Mouse (Mus musculus): ENCODE results near the gene Ssh2.

Gene Ssh2

DNA sequence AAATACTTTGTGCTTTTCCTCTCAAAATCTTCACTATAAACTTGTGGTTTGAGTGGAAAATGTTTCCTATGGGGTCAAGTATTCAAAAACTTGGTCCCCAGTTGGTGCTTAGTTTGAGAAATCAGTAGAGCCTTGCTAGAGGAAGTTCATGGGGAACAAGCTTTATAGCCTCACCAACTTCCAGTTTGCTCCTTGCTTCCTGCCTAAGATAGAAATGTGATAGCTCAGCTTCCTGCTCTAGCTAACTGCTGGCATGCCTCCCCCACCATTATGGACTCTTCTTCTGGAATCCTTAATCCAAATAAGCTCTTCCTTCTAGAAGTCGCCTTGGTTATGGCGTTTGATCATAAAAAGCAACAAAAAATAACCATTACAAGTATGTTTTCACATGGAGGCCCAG lies 190.2 kb downstream of the Ssh2 start:
- no peak for DNase-seq (ENCODE audit: low read depth, low spot score)

DNA sequence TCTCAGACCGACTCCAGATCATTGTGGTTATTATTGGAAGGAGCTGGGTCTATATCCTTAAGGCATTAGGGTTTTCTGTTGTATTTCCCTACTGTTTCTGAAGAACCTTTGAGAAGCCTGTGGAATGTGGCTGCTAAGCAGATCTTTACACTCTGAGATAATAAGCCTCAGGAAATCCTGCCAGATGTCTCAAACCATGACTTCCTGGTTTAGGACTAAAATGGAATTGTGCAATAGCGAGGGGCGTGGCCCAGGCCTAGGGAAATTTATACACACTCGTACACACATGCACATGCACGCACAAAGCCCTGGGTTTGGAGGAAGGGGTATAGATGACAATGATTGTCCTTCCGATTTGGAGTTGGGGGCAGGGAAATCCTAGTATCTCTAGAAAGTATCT lies 193.8 kb downstream of the Ssh2 start:
- DNase-seq (ENCODE audit: low read depth, low spot score) = peak; percentile 89

DNA sequence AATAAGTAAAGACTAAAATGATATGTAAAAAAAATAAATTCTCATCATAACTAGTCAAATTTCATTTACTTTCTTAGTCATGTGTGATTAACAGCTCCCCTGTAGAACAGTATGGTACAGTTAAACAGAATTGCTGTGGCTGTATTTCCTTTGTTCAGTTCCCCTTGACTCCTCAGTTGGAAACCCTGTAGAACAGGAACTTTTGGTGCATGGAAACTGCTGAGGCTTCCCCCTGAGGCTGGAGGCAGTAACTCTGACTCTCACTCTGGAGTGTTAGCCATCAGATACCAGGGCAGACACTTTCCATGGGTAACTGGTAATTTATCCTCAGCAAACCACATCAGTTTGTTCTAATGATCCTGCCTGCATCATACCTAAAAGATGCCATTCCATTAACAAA lies 195.2 kb downstream of the Ssh2 start:
- no peak for DNase-seq (ENCODE audit: low read depth, low spot score)

DNA sequence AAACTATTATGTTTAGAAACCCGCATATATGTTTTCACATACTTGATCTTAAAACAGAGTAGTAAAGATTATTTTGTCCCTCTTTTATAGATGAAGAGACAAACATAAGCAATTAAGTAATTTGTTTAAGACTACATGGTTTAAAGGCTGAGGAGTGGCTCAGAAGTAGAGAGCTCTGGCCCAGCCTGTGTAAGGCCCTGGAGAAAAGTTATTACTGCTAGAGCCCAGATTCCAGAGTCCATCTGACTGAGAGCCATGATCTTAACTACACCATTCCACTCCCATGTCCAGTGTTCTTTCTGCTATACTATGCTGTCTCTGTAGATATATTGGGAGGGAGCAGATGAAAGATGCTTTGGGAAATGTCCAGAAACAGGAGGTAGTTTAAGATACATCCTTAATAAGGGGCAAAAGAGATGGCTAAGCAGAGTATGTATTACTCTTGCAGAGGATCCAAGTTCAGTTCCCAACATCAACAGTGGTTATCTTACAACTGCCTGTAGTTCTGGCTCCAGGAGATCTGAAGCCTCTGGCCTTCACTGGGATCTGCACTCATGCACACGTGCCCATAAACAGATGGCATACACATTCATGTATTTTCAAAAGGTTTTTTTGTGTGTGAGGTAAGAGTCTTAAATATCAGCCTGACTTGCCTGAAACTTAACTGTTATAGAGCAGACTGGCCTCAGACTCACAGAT lies 198.2 kb downstream of the Ssh2 start:
- no peak for DNase-seq (ENCODE audit: low read depth, low spot score)

DNA sequence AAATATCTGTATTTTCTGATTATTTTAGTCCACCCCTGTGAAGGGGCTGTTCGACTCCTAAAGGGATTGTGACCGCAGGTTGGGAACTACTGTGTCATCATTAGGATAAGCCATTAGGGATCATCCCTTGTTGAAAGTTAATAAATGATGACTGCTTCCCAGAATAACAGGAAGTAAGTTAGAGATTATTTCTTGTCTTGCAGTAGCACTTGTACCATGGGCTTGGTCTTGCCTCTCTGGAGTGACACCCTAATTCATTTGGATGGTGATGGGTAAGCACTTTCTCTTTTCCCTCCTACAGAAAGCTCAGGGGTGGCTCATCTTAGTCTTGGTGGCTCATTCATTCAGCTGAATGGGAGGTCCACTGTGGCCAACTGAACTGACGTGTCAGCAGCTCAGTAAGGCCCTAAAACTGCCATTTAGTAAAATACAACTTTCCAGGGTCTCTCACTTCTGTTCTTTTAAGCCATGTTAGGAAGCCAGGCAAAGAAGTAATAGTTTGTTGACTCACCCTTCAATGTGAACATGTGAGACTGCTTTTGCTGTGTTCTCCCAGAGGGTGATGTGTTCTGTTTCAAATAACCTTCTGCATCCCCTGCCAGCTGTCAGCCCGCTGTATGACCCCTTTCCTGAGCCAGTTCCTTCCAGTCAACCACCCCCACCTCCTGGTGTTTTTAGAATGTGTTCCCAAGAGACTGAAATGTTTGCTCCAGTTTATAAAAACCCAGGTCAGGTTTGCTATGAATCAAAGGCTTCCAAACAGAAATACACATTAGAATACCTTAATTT lies 200.3 kb downstream of the Ssh2 start:
- peak; percentile 2 for DNase-seq (ENCODE audit: low read depth, low spot score)

DNA sequence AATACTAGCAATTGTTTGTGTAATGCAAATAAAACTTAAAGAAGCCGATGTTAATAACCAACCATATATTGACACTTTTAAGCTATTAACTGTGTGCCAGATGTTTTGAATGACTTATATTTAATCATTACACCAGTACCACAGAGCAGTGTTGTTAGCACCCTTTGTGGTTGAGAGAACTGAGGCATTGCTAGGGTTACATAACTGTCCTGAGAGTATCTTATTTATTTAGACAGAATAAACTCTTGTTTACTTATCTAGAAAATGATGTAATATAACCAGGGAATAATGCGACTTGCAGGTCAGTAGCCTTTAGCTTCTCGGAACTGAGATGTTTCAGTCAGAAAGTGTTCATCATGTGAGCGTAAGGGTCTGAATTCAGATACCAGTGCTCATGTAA lies 201.9 kb downstream of the Ssh2 start:
- no peak for DNase-seq (ENCODE audit: low read depth, low spot score)

DNA sequence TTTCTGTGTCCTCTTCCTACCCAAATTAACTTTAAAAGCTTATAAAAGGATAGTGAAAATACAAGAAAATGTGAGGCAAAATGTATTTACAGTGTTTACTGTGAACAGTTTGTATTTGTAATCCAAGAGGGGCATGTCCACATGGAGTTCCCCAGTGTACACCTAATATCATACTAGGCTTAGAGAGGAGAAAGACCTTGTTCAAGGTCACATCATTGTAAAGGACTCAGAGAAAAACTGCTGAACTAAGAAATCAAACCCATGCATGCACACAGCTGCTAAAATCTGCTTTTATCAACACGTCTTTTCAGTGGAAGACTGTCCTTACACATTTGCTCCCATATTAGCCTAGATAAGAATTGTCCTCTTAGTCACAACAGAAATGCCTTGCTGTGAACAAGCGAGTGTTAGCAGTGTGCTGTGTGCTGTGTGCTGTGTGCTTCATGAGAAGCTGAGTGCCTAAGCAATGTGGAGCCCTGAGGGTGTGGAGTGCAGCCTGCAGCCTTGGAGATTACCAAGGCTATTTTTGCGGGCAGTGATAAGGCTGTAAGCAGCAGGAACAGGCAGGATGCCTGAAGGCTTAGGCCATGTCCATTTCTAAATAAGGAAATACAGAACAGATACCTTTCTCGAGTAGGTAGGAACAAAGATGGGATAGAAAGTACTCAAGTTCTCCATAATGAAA lies 207.2 kb downstream of the Ssh2 start:
- DNase-seq (ENCODE audit: low read depth, low spot score) = no peak

DNA sequence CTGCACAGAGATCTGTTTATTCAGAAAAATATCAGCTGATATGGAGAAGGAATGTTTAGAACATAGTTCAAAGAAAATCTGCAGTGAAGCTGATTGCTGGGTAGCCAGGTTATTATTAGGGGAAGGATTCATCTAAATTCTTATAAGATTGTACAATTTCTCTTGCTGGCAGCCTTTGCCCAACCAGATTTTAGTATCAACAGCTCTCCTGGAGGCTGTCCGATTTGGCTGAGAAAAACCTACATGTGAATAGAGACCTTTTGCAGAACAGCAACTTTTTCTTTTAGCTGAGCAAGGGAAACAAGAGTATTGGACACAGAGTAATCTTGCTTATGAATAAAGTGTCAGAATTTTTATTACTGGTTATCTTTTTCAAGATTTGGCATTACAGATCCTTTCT lies 212.4 kb downstream of the Ssh2 start:
- DNase-seq (ENCODE audit: low read depth, low spot score) = no peak

DNA sequence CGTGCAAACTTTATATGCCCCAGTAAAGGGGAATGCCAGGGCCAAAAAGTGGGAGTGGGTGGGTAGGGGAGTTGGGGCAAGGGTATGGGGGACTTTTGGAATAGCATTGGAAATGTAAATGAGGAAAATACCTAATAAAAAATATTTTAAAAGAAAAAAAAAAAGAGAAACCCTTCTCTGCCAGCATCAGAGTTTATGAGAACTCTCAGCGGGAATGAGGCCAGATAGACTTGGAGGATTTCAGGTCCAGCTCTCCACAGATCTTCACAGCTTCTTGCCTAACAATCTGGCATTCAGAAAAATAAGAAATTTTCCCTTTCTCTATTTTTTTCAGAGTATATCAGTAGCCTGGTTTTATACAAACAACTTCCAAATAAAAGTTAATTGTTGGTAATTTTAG lies 220.9 kb downstream of the Ssh2 start:
- no peak for DNase-seq (ENCODE audit: low read depth, low spot score)

DNA sequence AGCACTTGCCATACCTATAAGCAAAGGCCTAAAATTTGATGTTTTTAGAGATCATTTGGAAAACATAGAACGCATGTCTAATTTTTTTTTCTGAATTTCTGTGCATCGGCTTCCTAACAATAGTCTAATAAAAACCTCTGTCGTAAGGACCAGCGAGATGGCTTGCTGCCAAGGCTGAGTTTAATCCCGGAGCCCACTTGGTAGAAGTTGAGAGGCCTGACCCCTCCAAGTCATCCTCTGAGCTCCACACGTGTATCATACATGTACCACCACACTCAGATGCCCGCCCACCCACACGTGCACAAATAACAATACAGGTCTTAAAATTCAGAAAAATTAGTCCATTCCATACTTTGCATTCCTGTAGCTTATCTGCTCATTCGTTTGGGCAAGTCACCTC lies 224.0 kb downstream of the Ssh2 start:
- no peak for DNase-seq (ENCODE audit: low read depth, low spot score)

DNA sequence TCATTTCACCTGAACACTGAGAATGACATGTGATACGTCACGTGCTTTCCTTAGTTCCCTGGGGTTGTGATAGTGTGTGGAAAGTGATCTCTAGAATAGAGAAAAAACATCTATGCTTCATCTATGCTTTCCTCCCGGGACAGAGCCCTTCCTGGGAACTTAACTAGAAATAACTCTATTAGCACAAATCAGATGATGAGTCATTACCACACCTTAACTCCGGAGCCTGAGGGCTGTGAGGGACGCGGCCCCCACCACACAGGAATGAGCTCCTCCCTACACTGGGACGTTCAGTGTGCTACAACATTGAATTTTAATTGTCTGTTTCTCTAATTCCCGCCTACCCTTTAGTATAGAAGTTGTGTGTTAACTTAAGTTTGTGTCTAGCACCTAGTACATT lies 224.9 kb downstream of the Ssh2 start:
- DNase-seq (ENCODE audit: low read depth, low spot score) = no peak

DNA sequence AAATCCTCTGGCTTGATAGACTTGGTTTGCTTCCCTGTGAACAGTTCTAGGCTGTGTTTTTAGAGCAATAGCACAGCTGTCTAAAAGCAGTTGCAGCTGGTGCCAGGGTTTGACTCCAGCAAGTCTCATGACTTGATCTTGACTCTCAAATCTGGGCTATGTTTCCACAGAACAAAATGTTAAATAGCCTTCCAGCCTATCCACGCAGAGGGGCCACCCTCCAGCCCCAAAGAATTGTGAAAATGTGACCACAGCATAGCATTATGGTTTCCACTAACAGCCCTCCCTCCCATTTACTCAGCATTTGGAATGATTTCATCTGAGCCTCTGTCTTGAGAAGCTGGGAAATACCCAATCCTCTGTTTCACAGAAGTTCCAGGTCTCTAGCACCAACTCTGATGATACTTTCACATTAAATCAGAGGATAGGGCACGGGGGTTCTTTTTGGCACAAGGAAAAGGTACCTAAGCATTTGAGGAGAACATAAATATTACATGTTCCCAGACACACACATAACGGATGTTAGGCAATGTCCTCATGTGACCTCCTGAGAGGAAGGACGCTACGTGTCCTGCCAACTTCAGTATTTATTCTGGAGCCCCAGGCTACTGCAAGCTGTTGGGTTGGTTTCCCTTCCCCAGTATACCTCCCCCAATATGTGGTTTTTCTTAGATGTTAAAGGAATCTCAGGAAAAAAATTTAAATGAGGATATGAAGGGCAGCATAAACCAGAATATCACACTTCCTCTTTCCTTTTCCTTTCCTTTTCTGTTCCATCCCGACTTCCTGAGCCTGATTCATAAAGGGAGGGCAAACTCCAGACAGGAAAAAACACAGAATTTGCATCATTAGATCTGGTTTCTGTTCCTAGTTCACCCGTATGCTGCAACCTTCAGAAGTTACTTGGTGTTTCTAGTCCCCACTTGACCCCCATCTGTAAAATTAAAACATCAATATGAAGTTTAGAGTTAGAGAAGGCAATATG lies 226.4 kb downstream of the Ssh2 start:
- DNase-seq (ENCODE audit: low read depth, low spot score) = peak; percentile 47

DNA sequence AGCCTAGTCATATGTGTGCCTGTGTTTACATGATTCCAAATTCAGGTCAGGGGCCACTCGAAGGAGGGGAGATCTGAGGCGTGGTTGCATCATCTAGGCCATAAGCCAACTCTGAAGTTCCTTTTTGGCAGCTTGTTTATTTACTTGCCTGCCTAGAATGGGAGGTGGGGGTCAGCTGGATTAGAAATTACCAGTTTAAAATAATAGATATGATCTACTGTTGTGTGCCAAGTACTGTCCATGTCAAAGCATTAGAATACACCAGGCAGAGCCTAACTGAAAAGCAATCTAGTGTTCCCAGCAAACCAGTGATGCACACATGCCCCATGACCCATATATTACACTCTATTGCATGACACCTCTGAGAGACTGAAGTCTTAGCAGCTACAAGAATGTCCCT lies 228.9 kb downstream of the Ssh2 start:
- DNase-seq (ENCODE audit: low read depth, low spot score) = peak; percentile 49

DNA sequence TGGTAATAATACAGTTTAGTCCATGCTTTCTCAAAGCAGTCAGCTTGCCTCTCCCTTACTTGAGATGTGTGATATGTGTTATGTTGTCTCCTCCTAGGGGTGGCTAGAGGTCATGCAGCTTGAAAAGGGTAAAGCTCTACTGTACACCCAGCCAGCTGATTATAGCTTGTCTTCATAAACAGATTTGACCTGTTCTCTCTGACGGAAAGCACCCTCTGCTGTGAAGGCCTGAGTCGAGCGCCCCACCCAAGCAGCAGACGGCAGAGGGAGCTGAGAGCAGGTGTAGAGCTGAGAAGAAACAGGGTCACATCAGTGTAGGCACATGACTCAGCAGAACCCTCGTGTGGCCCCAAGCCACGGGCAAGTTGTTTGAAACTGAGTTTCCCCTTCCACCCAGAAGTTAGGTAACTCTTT lies 230.5 kb downstream of the Ssh2 start:
- peak; percentile 81 for DNase-seq (ENCODE audit: low read depth, low spot score)

DNA sequence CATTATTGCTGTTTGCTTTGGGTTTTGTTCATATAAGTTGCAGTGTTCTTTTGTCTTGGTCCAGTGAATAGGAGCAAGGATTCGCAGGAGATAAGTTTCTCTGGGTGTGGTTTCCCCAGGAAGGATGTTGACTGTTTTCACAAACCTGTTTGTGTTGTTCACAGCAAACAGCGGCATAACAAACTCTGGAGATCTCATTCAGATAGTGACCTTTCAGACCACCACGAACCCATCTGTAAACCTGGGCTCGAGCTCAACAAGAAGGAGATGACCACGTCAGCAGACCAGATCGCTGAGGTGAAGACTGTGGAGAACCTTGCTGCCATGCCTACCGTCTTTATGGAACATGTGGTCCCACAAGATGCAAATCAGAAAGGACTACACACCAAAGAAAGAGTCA lies 233.1 kb downstream of the Ssh2 start:
- DNase-seq (ENCODE audit: low read depth, low spot score) = no peak

DNA sequence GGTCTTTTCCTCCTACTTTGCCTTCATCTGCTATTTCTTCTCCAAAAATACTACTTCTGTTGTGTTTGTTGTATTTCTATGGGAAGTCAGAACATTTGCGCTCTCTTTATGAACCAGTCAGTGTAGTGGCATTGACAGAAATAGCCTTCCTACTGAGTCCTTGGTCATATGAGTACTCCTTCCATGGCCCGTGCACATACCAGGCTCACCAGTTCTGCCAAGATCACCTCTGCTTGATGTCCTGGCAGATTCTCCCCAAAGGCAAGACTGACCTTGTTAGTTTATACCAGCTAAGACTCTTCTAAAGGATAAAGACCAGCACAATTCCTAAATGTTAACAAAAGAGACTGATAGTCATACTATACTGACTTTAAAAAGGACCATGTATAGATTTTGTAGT lies 235.6 kb downstream of the Ssh2 start:
- DNase-seq (ENCODE audit: low read depth, low spot score) = no peak

DNA sequence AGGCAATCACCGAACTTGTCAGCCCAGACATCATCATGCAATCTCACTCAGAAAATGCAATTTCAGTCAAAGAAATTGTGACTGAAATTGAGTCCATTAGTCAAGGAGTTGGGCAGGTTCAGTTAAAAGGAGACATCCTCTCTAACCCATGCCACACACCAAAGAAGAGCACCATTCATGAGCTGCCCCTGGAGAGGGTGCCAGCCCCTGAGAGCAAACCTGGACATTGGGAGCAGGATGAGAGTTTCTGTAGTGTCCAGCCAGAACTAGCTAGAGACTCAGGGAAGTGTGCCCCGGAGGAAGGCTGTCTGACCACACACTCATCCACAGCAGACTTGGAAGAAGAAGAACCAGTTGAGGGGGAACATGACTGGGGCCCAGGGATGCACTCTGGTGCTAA lies 237.3 kb downstream of the Ssh2 start:
- no peak for DNase-seq (ENCODE audit: low read depth, low spot score)

DNA sequence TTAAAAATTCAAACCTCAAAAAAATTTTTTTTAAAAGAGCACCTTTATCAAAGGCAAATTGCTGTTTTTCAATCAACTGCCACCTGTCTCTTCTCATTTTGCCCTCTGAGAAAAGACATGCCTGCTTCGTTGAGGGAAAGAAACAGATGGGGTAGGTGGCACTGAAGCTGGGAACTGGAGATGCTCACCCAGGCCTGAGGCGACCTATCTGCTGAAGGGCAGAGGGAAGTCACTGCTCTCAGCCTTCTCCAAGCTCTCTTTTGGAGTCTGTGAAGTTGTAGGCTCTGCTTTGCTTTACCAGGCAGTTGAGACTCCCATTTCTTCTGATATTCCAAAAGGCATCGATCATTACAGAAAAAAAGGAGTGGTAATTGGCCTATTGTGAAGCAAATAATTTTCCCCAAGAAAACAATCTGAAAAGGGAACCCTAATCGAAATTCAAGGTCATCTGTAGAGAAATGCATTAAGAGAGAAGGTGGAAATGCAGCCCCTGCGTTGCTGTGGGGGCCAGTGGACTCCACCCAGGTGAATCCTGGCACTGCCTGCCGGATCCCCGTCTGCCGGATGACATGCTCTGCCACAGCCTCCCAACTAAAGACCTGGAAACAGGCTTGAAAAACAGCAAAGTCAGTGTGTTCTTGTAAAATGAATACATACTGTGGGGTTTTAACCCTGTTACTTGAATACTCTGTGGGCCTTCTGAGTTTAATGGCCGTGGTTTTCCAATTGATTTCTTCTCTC lies 239.9 kb downstream of the Ssh2 start:
- no peak for DNase-seq (ENCODE audit: low read depth, low spot score)

DNA sequence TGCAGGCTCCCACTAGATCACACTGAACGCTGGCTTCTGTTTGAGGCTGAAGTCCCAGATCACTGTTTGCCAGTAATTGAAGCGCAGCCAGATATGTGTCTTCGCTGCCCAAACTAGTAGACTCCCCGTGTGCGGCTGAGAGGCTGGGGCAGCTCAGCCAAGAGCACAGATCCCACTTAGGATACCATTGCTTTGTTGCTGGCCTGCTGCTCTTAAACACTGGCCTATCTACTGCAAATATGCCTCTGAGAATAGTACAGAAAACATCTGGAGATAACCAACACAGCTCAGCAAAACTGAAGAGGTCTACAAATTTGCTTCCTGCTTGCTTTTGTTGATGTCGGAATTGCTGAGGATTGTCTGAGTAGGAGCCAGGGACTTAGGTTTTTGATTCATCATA lies 240.8 kb downstream of the Ssh2 start:
- no peak for DNase-seq (ENCODE audit: low read depth, low spot score)

DNA sequence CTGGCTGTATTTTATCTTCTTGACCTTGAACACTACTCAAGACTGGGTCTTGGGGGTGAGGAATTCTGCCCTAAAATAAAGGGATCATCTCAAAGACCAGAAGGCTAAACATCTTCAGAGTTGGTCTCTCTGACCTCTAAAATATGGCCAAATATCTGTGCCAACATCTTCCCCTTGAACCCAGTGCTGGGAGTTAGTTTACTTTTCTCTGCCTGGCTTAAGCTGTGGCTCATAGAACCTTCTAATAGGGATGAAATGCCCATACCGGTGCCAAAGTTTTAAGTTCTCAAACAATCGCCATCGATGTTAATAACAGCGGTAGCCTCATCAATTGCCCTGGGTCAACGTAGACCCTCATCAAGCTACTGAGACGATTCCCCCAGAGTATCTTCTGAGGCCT lies 245.8 kb downstream of the Ssh2 start:
- DNase-seq (ENCODE audit: low read depth, low spot score) = no peak
